Mouse (Mus musculus): Measurements from ENCODE around the gene 4833423E24Rik.

- TF ChIP-seq CTCF (IDR thresholded peaks at IDR 0.05; ENCODE audit: low read depth) = no peak
- no peak for TF ChIP-seq EP300 (optimal IDR thresholded peaks at IDR 0.05)
Observed at GRCm38 (mm10) chr2:85518879-85519278, at the start of gene 4833423E24Rik.

All from stomach, postnatal 0 days (tissue).